Mouse (Mus musculus): ENCODE measurements around the gene Gm29094. TPM values are rescaled to one million over a fixed set of nuclear protein-coding genes. Genes with fewer than 3 reads are reported as not detected.

Gene Gm29094
- polyA plus RNA-seq, 1 experiment from 2014 or later: 0.37 TPM

DNA sequence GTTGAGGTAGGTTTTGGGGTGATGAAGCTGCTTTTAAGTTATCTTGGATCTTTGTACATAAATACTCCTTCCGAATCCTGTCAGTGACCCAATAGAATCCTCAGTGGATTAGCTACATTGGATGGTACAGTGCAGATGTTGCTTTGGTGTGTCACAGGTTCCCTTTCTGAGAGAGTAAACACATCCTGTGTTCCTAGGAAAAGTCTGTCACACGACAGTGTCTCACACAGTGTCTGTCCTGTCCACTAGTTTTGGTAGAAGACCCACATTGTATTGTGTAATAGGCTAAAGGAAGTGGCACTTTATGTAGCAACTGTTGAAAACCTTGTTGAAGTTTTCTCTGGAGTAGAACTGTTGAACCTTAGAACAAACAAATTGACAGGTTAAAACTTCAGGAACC lies 54.2 kb downstream of the Gm29094 start:
- H3K9me3 ChIP-seq (replicated peaks): no peaks in the 10 kb centered on the region
- H3K4me1 ChIP-seq: no peaks in the 10 kb centered on the region
- no peak for ATAC-seq (ENCODE audit: insufficient number of reproducible peaks, low FRiP score, low TSS enrichment, low read depth)
- H3K9ac ChIP-seq: no peak overlapping the region
- no peaks in the 10 kb centered on the region for H3K36me3 ChIP-seq
- H3K4me3 ChIP-seq (replicated peaks): no peak overlapping the region
- H3K27me3 ChIP-seq: no peaks in the 10 kb centered on the region
- H3K27ac ChIP-seq (replicated peaks): no peak overlapping the region
- 72% methylated on average over 2 of the region's 2 CpGs for WGBS
- H3K4me2 ChIP-seq (replicated peaks): no peak overlapping the region

DNA sequence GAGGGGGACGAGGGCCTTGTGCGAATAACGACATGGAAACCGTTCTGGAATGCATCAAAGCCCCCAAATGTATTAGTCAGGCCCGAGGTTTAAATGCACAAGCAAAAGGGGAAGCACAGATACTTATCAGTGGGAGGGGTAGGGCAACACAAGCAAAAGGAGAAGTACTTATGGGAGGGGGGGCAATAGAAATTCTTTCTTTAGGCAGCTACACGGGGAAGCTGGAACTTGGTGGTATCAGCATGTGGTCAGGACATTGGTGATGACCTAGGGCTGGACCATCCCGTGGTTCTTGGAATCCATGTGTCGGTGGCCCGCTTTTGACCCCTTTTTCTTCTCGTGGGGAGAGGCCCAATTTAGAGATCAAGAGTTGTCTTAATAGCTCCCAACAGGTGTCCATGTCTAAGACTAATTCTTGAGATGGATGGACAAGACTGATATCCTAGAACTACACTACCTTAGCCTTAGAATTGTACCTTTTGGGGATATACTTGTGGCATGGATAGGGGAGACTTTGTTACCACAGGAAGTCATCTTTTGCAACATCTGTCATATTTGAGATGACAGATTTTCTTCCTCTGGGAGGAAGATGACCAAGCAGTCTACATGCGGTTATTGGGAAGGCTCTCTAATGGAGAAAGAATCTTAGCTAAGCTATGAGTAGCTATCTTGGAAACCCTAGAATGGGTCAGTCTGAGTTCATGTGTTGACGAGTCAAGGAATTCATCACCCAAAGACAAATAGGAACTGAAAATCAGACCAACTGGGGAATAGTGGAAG lies 57.6 kb downstream of the Gm29094 start:
- Histone ChIP-seq H3K4me3 (replicated peaks) (no peak overlapping the region), H3K36me3 (no peaks in the 10 kb centered on the region), H3K9me3 (replicated peaks) (no peaks in the 10 kb centered on the region), H3K27ac (replicated peaks) (no peak overlapping the region), H3K27me3 (no peaks in the 10 kb centered on the region), H3K4me2 (replicated peaks) (no peak overlapping the region), H3K9ac (no peak overlapping the region), H3K4me1 (no peaks in the 10 kb centered on the region)
- 83% methylated on average over 12 of the region's 12 CpGs for WGBS
- no peak for ATAC-seq (ENCODE audit: insufficient number of reproducible peaks, low FRiP score, low TSS enrichment, low read depth)

DNA sequence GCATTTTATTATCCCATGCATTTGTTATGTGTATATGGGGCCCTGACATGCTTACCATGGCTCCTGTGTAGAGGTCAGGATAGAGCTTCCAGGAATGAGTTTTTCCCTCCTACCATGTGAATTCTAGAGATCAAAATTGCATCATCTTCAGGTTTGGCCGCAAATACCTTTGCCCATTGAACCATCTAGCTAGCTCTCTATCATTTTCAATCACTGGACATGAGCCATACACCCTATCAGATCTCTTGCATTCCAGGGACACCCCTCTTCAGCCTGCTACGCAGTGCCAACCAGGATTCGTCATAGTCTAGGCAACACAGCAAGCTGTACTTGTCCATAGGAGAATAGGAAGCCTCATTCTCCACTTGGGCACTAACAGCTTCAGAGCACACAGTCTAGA lies 64.8 kb downstream of the Gm29094 start:
- Histone ChIP-seq H3K27me3 (no peaks in the 10 kb centered on the region), H3K27ac (replicated peaks) (no peak overlapping the region), H3K4me2 (replicated peaks) (no peak overlapping the region), H3K9me3 (replicated peaks) (no peaks in the 10 kb centered on the region), H3K4me3 (replicated peaks) (no peak overlapping the region), H3K9ac (no peak overlapping the region), H3K4me1 (no peaks in the 10 kb centered on the region), H3K36me3 (no peaks in the 10 kb centered on the region)
- ATAC-seq (ENCODE audit: insufficient number of reproducible peaks, low FRiP score, low TSS enrichment, low read depth): no peak
- WGBS: 86% methylated on average over 3 of the region's 3 CpGs

DNA sequence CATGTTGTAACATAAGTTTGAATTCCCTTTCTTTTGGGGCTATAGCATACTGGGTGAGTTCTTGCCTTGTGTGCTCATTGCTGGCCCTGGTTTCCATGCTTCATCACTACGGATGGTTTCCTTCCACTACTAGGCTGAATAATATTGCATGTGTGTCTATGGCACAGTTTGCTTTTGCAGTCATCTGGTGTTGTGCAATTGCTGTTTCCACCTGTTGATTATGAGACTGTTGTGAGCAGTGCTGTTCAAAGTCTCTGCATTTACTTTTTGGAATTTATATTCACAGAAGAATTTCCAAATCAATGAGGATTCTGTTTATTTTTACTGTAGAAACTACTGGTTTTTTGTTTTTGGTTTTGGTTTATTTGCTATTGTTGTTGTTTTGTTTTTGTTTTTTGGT lies 65.4 kb downstream of the Gm29094 start:
- Histone ChIP-seq H3K9me3 (replicated peaks) (no peaks in the 10 kb centered on the region), H3K27ac (replicated peaks) (no peak overlapping the region), H3K4me3 (replicated peaks) (no peak overlapping the region), H3K4me1 (no peaks in the 10 kb centered on the region), H3K4me2 (replicated peaks) (no peak overlapping the region), H3K9ac (no peak overlapping the region), H3K36me3 (no peaks in the 10 kb centered on the region), H3K27me3 (no peaks in the 10 kb centered on the region)
- 73% methylated on average over 1 of the region's 1 CpGs for WGBS
- no peak for ATAC-seq (ENCODE audit: insufficient number of reproducible peaks, low FRiP score, low TSS enrichment, low read depth)

Other genes starting within 250 kb of the Gm29094 start
- gene Bcl2a1a, start 242.5 kb upstream of the Gm29094 start, polyA plus RNA-seq (2015; fragmentation: Nextera tagmentation; extraction: Ambion mirVana): 0.63 and 0.81 TPM in 2 replicates
- gene Trim43b, start 106.5 kb upstream of the Gm29094 start, polyA plus RNA-seq (2015; fragmentation: Nextera tagmentation; extraction: Ambion mirVana): not detected in 2 replicates
- 1.0 and 1.1 TPM in 2 replicates for gene Bcl2a1b, start 170 bp upstream of the Gm29094 start, polyA plus RNA-seq (2015; fragmentation: Nextera tagmentation; extraction: Ambion mirVana)
- 27.0 and 33.1 TPM in 2 replicates for gene Mthfs, start 11.3 kb downstream of the Gm29094 start, polyA plus RNA-seq (2015; fragmentation: Nextera tagmentation; extraction: Ambion mirVana)